Mouse (Mus musculus): ENCODE data around the gene Uvrag. TPM values are rescaled to one million over a fixed set of nuclear protein-coding genes. Genes with fewer than 3 reads are reported as not detected.

The Uvrag gene
- polyA plus RNA-seq, 1 experiment from 2014 or later, result 25.1 TPM

DNA sequence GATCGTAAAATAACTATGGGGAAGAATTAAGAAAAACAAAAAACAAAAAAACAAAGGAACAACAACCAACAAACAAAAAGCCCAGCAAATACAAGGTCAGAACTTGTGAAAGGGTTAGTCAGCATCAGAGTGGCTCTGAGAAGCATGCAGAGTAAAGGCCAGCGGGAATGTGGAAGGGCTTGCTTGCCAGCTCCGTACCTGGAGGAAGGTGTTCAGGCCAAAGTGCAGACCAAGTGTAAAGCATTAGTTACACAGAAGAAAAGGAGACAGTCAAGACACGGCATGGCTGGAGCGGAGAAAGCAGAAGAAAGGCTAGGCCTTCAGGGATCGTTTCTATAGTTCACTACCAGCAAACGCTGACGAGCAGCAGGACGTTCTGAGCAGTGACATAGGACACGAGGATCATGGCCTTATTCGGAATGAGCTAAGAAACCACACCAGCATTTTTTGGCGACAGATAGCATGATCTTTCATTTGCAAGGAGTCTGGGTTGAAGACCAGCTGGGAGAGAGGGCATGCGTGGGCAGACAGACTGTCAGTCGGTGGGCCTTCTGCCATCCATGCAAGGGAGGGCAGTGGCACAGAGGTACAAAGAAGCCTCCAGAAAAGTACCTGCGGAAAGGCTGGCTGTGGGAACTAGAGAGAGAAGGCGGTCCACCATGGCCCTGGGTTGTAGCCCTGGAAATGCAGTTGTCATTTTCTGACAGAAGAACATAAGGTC, 26.8 kb downstream of the Uvrag start:
- no peak overlapping the region for H3K27ac ChIP-seq (ENCODE audit: low read depth)
- ATAC-seq (ENCODE audit: insufficient read depth), result no peak

DNA sequence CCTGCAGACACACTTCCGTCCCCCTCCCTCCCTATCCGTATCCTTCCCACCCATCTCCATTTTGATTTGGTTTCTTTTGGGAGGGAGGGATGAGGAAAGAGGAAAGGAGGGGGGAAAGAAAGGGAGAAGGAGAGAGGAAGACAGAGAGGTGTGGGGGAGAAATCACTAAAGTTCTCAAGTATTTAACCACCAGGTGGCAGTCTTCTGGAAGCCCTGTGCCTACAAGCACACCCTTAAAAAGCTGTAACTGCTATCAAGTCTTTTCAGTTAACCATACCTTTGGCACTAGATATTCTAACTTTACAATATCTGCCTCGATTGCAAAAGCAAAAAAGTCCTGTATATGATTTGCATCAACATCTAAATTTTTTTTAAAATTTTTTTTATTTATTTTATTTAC, 33.4 kb downstream of the Uvrag start:
- Histone ChIP-seq H3K27ac (ENCODE audit: low read depth) (no peak overlapping the region), H3K4me1 (ENCODE audit: insufficient read depth) (peaks cover 11% of the 10 kb centered on the region; the same call in 1 of the 2 replicates), H3K4me2 (no peak overlapping the region), H3K27me3 (ENCODE audit: insufficient read depth, low read length) (no peaks in the 10 kb centered on the region), H3K4me3 (ENCODE audit: low read depth, low read length) (no peak overlapping the region), H3K36me3 (ENCODE audit: insufficient read depth) (0 out of 2 replicates have a peak, but pooled peaks cover 8% of the 10 kb centered on the region), H3K9ac (no peak overlapping the region), H3K9me3 (ENCODE audit: low read depth, low read length) (no peaks in the 10 kb centered on the region)
- DNase-seq (peak; percentile 91), ATAC-seq (ENCODE audit: insufficient read depth) (peak; percentile 57)
- 41% methylated on average over 3 of the region's 3 CpGs for WGBS
- peak; percentile 69 for TF ChIP-seq CTCF (IDR thresholded peaks at IDR 0.05; ENCODE audit: low read depth)

More for the DNA sequence above, 26.8 kb downstream of the Uvrag start:
- H3K4me1 ChIP-seq (ENCODE audit: insufficient read depth), result no peaks in the 10 kb centered on the region
- no peak for DNase-seq
- H3K4me3 ChIP-seq (ENCODE audit: low read depth, low read length), result no peak overlapping the region
- TF ChIP-seq CTCF (IDR thresholded peaks at IDR 0.05; ENCODE audit: low read depth), result no peak
- H3K9me3 ChIP-seq (ENCODE audit: low read depth, low read length), result no peaks in the 10 kb centered on the region
- no peak overlapping the region for H3K4me2 ChIP-seq
- WGBS, result 85% methylated on average over 16 of the region's 16 CpGs
- no peak overlapping the region for H3K9ac ChIP-seq
- H3K36me3 ChIP-seq (ENCODE audit: insufficient read depth), result 0 out of 2 replicates have a peak, but pooled peaks cover 8% of the 10 kb centered on the region
- H3K27me3 ChIP-seq (ENCODE audit: insufficient read depth, low read length), result no peaks in the 10 kb centered on the region

DNA sequence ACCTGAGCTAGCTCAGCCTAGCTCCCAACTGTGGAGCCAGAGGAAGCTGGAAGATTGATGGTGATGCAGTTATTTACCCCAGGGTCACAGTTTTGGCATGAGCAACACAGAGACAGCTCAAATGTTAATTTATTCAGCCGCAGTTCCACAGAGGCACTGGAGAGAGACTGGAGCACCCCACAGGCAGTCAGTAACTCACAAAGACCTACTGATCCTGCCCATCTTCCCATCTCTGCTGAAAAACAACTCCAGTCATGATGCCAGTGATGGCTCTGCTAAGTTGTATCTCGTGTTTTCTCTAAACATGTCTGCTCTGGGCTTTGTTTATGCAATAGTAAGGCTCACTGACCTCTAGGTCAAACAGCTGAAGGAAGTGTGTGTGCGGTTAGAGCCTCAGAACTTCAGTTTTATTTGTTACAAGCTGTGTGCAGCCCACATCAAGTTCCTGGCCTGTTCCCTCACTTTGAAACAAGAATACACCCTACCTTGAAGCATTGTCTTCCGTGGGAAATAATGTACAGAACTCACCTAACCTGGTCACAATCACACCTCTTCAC, 34.1 kb downstream of the Uvrag start:
- WGBS, result 30% methylated on average over 4 of the region's 4 CpGs
- Histone ChIP-seq H3K27me3 (ENCODE audit: insufficient read depth, low read length) (no peaks in the 10 kb centered on the region), H3K4me2 (no peak overlapping the region), H3K27ac (ENCODE audit: low read depth) (peak overlapping the region; percentile 21; the same call in 1 of the 2 replicates), H3K4me1 (ENCODE audit: insufficient read depth) (peaks cover 17% of the 10 kb centered on the region), H3K9ac (no peak overlapping the region), H3K4me3 (ENCODE audit: low read depth, low read length) (no peak overlapping the region), H3K9me3 (ENCODE audit: low read depth, low read length) (no peaks in the 10 kb centered on the region), H3K36me3 (ENCODE audit: insufficient read depth) (0 out of 2 replicates have a peak, but pooled peaks cover 8% of the 10 kb centered on the region)
- ATAC-seq (ENCODE audit: insufficient read depth), result peak; percentile 21; the same call in 1 of the 2 replicates
- TF ChIP-seq CTCF (IDR thresholded peaks at IDR 0.05; ENCODE audit: low read depth), result no peak
- DNase-seq, result peak; percentile 79

DNA sequence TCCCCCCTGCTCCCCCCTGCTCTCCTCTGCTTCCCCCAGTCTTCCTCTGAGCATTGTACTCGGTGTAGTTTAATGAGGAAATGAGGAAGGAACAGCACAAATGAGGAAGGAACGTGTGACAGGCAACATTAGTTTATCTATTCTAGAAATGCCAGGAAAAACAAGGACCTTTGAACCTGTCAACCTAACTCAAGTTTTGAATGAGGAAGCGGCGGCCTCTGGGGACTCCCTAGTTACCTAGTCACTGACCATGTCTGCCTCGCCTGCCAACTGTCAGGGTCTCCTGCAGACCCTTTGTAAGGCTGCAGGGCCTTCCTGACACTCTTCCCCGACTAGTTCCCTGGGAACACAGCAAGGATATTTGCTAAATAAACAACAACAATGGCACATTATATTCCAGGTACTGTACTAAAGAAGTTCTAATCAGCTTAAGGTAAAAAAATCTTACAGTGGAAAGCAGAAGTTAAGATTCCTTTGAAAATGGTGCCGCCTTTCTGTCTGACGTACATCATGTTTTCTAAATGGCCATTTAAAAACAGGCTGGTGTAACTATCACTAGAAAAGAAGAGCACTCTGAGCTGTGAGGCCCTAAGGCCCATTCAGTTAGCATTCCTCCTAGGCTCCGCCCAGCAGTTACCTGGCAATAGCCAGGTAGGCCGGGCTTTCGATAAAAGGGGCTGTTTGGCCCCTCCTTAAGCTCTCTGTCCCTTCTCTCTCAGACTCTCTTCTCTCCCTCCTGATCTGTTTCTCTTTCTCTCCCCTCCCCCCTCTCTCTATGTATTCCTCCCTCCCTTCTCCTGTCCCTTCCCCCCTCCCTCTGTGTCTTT, 39.0 kb downstream of the Uvrag start:
- DNase-seq, result peak; percentile 37
- H3K36me3 ChIP-seq (ENCODE audit: insufficient read depth), result peaks cover 10% of the 10 kb centered on the region
- no peaks in the 10 kb centered on the region for H3K9me3 ChIP-seq (ENCODE audit: low read depth, low read length)
- H3K4me1 ChIP-seq (ENCODE audit: insufficient read depth), result peaks cover 31% of the 10 kb centered on the region
- H3K27ac ChIP-seq (ENCODE audit: low read depth), result peak overlapping the region; percentile 56; the same call in 1 of the 2 replicates
- no peak overlapping the region; the same call in 1 of the 2 replicates for H3K9ac ChIP-seq
- ATAC-seq (ENCODE audit: insufficient read depth), result no peak
- H3K27me3 ChIP-seq (ENCODE audit: insufficient read depth, low read length), result no peaks in the 10 kb centered on the region
- no peak overlapping the region for H3K4me2 ChIP-seq
- TF ChIP-seq CTCF (IDR thresholded peaks at IDR 0.05; ENCODE audit: low read depth), result no peak
- WGBS, result 32% methylated on average over 11 of the region's 11 CpGs
- H3K4me3 ChIP-seq (ENCODE audit: low read depth, low read length), result no peak overlapping the region

DNA sequence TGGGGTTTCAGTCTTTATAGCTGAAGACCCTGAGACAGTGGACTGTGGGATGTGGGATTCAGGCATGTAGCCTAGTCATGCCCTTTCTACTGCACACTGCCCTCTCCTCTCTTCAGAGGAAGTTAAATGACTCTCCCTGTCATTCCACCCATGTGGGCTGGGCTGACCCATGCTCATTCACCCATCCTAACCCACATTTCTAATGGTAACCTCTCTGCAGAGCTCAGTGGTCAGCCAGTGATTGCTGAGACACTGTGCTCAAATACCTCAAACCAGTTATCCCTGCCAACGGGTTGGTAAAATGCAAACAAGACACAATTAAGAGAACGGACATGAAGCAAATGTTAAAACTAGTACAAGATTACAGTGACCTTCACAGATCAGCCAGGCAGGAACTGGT, 39.9 kb downstream of the Uvrag start:
- Histone ChIP-seq H3K9ac (no peak overlapping the region), H3K4me1 (ENCODE audit: insufficient read depth) (peaks cover 25% of the 10 kb centered on the region), H3K27me3 (ENCODE audit: insufficient read depth, low read length) (no peaks in the 10 kb centered on the region), H3K9me3 (ENCODE audit: low read depth, low read length) (no peaks in the 10 kb centered on the region), H3K36me3 (ENCODE audit: insufficient read depth) (peaks cover 13% of the 10 kb centered on the region), H3K4me3 (ENCODE audit: low read depth, low read length) (no peak overlapping the region), H3K27ac (ENCODE audit: low read depth) (no peak overlapping the region), H3K4me2 (no peak overlapping the region)
- TF ChIP-seq CTCF (IDR thresholded peaks at IDR 0.05; ENCODE audit: low read depth), result no peak
- whole genome bisulfite sequencing, result 33% methylated on average over 2 of the region's 2 CpGs
- ATAC-seq (ENCODE audit: insufficient read depth) (0 out of 2 replicates have a peak, but pooled peaks have one; percentile 10), DNase-seq (no peak)

DNA sequence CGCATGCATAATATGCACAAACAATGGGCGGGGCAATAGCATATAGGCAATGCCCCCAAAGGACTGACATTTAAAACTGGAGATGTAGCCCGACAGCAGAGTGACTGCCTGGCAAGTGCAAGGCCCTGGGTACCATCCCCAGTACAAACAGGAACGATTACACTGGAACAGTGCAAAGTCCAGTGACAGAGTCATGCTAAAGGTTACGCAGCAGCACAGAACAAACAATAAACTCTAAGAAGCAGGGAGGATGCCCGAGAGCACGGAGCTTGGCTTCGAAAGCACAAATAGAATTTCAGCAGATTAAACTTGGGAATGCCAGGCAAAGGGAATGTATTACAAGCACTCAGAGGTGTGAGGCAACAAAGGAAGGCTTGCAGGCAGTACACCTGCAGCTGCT, 40.4 kb downstream of the Uvrag start:
- no peaks in the 10 kb centered on the region for H3K27me3 ChIP-seq (ENCODE audit: insufficient read depth, low read length)
- ATAC-seq (ENCODE audit: insufficient read depth) (no peak), DNase-seq (no peak)
- peaks cover 25% of the 10 kb centered on the region for H3K4me1 ChIP-seq (ENCODE audit: insufficient read depth)
- peaks cover 14% of the 10 kb centered on the region for H3K36me3 ChIP-seq (ENCODE audit: insufficient read depth)
- H3K4me3 ChIP-seq (ENCODE audit: low read depth, low read length), result no peak overlapping the region
- TF ChIP-seq CTCF (IDR thresholded peaks at IDR 0.05; ENCODE audit: low read depth), result no peak
- 53% methylated on average over 8 of the region's 8 CpGs for WGBS
- H3K27ac ChIP-seq (ENCODE audit: low read depth), result no peak overlapping the region
- H3K4me2 ChIP-seq, result no peak overlapping the region
- H3K9me3 ChIP-seq (ENCODE audit: low read depth, low read length), result no peaks in the 10 kb centered on the region
- no peak overlapping the region for H3K9ac ChIP-seq

DNA sequence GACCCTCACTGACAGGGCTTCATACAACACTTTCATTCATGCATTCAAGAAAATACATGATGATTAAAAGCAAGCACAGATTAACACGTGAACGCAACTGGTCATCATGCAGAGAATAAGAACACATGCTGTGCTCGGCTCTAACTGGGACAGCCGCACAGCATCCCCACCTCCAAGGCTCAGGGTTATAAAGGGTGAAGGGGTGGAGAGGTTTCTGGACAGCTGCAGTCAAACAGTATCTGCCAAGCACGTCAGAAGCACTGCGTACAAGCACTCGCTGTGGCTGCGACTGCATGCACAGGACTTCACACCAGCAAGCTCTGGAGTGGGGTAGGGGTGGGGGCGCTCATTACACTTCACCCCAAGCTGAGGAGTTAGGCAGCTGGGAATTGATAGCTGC, 40.9 kb downstream of the Uvrag start:
- Histone ChIP-seq H3K36me3 (ENCODE audit: insufficient read depth) (peaks cover 14% of the 10 kb centered on the region), H3K9ac (no peak overlapping the region), H3K27me3 (ENCODE audit: insufficient read depth, low read length) (no peaks in the 10 kb centered on the region), H3K4me3 (ENCODE audit: low read depth, low read length) (no peak overlapping the region), H3K4me1 (ENCODE audit: insufficient read depth) (peaks cover 25% of the 10 kb centered on the region), H3K27ac (ENCODE audit: low read depth) (no peak overlapping the region), H3K9me3 (ENCODE audit: low read depth, low read length) (no peaks in the 10 kb centered on the region), H3K4me2 (no peak overlapping the region)
- no peak for ATAC-seq (ENCODE audit: insufficient read depth)
- no peak for DNase-seq
- TF ChIP-seq CTCF (IDR thresholded peaks at IDR 0.05; ENCODE audit: low read depth), result no peak
- WGBS, result 37% methylated on average over 9 of the region's 9 CpGs
